Mouse (Mus musculus) kidney, adult 2 months (tissue): Measurements from ENCODE around the gene Nr0b2.

ENCODE experiments used
- CTCF ChIP-seq: fragments of 200-500 bp; conservative IDR thresholded peaks from 2 replicates; pipeline ENCODE4 v1.5.1; 2011; ENCODE audit warnings: low read depth, mild to moderate bottlenecking, control low read depth, low read length, moderate library complexity, mixed read lengths; ENCODE audit not compliant: insufficient read depth, insufficient read length
- POLR2A ChIP-seq: fragments of 200-500 bp; IDR thresholded peaks from one replicate; pipeline ENCODE4 v1.6.1; 2011; ENCODE audit warnings: low read depth, low read length, control low read depth

- TF ChIP-seq POLR2A (no peak), CTCF (no peak)
Measured at GRCm38 (mm10) chr4:133552768-133553447, at the start of gene Nr0b2.
